Mouse (Mus musculus): ENCODE data around the gene Uox. TPM values are rescaled to one million over a fixed set of nuclear protein-coding genes. Genes with fewer than 3 reads are reported as not detected.

Uox gene
- polyA plus RNA-seq, 1 experiment = 0.11 TPM

DNA sequence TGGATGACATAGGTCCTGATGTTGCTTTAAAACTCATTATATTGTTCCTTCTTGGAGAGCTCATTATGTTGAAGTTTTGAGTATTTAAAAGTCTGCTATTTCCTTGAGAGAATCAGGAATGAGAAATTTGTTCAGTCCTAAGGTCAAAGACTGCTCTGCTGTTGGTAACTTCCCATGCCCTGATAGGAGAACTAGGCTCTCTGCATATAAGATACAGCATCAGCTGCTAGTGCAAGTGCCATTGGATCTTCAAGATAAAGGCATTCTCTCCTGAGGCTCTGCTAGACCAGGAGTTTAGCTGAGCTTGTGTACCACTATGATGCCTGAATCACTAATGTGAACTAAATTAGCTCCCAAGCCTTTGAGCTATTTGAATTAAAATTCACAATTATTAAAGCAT is 47.7 kb downstream of the Uox start:
- no peak for DNase-seq (ENCODE audit: low read depth, low spot score)

DNA sequence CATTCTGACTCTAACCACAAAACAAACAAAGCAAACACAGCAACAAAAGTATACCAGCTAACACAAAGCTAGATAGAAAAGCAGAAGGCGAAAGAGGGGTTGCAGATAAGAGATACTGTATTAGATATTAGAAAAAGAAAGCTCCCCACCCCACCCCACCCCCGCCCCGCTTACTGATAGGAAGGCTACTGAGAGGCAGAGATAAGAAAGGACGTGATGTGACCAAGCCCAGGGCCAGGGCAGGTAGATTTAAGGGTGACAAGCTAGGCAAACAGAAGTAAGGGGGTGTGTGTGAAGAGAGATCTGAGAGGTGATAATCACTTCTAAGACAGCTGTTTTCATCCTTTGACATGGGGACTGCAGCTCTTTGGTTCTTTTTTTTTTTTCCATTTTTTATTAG is 48.1 kb downstream of the Uox start:
- DNase-seq (ENCODE audit: low read depth, low spot score) = no peak
- WGBS = 72% methylated on average over 4 of the region's 4 CpGs

DNA sequence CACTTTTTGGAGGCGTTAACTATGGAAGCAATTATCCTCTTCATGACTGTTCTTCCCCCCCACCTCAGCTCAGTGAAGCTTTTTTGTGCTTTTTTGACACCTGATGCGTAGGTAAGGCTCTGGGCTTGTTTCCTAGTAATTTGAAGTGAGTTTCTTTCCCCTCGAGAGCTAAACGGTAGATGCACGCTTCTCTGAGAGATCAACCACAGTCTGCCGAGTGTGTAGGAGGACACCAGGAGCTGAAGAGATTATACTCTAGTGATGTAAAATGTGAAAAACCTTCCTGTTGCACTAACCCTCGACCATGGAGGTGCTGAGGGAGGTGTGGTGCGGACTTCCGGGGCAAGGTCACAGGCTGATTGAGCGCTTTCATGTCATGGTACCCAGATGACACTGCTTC is 49.9 kb downstream of the Uox start:
- 84% methylated on average over 10 of the region's 10 CpGs for WGBS
- DNase-seq (ENCODE audit: low read depth, low spot score) = no peak

DNA sequence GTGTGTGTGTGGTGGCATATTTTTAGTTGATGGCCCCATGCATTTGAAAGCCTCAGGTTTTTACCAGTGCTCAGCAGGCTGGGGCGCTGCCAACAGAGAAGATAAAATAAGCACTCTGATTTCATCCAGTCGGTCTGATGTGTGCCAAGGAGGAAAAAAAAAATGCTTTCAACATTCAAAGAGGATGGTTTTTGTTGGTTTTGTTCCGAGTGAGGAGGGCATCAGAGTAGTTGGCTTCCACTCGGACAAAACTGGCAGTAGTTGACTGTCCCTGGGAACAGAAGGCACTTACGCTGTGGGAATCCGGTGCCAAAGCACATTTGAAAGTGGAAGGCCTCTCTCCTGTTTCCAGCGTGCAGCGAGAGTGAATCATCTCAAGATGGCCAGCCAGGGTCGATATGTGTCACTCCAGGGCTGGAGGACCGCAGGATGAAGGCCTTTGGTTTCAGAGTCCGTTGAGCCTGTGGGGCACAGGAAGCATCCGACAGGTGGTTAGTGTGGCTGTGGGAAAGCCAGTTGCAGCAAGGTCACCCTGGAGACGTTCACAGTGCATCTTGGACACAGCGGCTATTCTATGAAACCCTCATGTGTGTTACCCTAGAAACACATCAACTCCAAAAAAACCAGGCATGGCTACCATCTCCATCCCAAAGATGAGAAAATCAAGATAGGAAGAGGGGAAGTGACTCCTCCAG is 50.5 kb downstream of the Uox start:
- DNase-seq (ENCODE audit: low read depth, low spot score) = no peak
- 84% methylated on average over 14 of the region's 14 CpGs for WGBS

DNA sequence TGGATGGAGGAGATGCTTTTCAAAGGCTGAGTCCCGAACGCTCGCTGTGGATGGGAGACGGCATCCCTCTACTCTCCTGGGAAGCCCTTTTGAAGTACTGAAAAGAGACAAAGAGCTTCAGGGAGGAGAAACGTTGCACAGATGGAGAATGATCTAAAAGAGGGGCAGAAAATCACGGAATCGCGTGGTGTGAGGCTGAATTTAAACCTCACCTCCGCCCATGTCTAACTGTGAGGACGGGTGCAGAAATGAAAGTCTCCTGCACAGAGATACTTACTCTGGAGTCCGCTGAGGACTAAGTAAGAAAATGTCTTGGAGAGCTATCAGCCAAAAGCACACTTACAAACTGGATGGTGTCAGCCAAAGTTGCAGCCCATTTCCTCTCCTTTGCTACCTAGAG is 51.7 kb downstream of the Uox start:
- 88% methylated on average over 11 of the region's 11 CpGs for WGBS
- DNase-seq (ENCODE audit: low read depth, low spot score) = no peak

DNA sequence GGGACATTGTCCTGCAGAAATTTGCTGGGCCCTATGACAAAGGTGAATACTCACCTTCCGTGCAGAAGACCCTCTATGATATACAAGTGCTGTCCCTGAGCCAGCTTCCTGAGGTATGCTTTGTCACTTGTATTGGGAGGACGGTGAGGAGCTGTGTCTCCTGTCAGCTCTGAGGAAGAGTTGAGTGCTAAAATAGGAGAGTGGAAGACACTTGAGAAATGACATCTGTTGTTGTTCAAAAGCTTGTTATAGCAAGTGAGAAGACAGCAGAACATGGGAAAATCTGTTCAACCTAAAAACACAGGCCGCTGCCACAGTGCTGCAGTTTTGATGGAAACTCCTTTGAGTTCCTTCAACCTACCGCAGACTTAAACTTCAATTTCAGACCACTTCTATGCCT is 55.5 kb downstream of the Uox start:
- 82% methylated on average over 4 of the region's 4 CpGs for WGBS

DNA sequence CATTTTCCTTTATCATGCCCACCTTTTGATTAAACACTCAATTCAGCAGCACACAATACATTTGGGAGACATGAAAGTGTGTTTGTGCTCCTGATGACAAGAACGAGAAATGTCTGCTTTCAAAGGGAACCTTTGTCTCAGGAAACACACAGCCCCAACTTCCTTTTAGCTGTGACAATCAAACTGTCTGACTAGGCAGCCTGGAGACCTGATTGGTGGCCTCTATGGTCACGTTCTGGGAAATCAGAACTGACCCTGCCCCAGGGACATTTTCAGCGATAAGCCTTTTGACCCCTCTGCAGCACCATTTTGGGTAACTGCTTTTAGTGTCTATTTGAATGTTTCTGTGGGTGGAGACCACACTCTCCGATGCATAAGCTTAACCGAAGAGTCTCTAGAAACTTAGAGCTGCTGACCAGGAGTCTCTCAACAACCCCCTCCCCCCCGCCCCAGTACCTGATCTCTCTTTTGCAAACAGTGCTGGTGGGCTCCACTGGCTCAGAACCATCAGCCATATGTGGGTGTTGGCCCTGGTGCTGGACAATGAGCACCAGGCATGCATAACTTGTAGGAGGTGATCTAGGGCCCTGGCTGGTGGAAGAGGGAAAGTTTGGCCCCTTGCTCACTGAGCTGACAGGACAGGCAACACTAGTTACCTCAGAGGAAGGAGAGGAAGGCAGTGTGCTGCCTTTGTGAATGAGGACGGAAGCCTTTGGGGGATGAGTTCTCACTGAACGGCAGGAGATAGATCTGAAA is 58.2 kb downstream of the Uox start:
- 73% methylated on average over 8 of the region's 8 CpGs for WGBS
- no peak for DNase-seq (ENCODE audit: low read depth, low spot score)

More for the DNA sequence above, 55.5 kb downstream of the Uox start:
- DNase-seq (ENCODE audit: low read depth, low spot score) = no peak

DNA sequence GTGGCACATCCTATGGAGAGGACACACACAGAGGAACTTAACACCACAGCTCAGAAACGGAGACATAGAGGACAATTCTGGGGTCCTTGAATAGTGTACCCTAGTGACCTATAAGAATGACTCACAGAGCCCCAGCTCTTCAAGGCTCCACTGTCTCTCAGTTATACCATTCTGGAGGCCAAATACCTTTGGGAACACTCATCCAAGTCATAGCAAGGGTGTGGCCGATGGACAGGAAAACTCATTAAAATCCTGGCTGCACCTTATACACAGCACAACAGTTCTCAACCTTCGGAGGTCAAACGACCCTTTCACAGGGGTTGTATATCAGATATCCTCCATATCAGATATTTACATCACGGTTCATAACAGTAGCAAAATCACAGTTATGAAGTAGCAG is 62.3 kb downstream of the Uox start:
- WGBS = 64% methylated on average over 5 of the region's 5 CpGs
- no peak for DNase-seq (ENCODE audit: low read depth, low spot score)

DNA sequence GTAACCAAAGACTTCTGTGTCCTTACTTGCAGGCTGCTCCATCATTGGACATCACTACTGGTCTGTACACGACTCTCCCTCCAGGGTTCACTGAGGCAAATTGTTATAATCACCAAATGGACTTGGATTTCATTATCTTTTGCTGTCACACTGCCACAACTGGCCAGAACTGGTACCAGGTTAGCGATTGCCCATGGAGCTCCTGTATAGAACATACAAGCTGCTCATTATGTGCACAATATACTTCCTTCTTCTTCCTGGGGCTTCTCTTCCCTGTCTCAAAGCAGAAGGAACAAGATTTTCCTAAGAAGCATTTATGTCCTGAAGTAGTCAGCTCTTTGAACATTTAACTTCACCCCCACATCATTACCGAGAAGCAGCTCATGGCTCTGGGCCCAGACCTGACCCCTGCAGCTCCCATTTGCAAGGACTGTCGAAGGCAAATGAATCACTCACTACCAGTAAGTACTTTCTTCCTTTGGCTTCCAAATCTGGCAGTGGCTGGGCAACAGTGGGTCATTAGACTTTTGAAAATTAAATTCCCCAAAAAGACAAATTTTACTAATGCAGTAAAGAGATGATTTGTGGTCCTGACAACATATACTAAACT is 71.7 kb downstream of the Uox start:
- DNase-seq (ENCODE audit: low read depth, low spot score) = no peak
- WGBS = 56% methylated on average over 4 of the region's 4 CpGs

DNA sequence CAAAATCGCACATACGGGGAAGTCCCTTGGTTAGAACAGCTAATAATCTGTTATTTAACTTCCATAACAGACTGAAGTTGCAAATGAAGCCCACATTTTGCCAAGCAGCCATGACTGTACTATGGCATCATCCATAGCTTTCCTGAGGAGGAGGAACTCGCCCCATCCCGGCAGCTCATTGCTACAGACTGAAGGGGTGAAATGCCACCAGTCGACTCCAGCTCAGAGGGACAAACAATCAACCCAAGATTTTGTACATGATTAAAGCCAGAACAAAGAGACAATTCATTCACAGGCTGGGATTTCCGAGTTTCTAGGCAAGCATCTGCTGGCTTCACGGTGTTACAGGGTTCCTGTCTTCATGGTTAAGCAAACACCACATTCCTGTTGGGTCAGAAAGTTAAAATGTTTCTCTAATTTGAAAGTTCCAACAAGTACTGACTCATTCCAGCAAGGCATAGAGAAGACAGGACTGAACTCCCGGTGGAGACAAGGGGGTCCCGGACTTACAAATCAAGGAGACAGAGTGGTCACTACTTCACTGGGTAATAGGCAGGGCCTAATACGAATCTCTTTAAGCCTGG is 79.2 kb downstream of the Uox start:
- WGBS = 61% methylated on average over 10 of the region's 10 CpGs

DNA sequence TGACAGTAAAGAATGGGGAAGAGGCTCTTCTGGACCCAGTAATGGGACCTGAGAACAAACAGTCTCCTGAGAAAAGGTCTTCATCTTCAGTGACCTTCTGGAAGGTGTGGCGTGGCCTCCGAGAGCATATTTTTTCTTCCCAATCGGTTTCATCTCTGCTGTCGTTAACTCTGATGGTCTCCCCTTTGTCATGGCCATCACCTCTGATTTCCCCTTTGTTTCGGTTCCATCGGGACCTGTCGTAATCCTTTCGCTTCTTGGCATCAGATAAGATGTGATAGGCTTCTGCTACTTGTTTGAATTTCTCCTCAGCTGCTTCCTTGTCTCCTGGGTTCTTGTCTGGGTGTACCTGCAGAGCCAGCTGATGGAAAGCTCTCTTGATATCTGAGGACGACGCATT is 80.5 kb downstream of the Uox start:
- WGBS = 83% methylated on average over 10 of the region's 10 CpGs
- no peak for DNase-seq (ENCODE audit: low read depth, low spot score)

More for the DNA sequence above, 79.2 kb downstream of the Uox start:
- DNase-seq (ENCODE audit: low read depth, low spot score) = no peak

DNA sequence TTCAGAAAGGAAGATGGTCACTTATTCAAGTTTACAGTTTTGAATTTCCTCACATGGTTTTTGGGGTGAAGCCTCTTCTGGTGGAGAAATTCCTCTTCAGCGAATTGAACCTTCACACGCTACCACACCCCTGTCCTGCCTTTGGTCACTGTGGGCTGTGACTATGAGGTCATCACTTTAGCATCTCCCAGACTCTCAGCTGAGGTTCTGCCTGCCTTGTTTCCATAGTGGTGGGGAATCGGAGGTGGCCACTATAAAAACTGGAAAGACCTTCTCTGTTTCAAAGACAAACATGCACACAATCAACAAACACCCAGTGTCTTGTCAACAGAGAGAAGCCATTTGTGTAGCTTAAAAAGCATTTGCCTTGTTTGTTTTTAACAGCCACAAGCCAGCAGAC is 81.0 kb downstream of the Uox start, which contains the start of gene 4930503B20Rik:
4930503B20Rik (minus strand) TSS at position 101 of the 400 bp plus-strand sequence.
- WGBS = 71% methylated on average over 3 of the region's 3 CpGs
- no peak for DNase-seq (ENCODE audit: low read depth, low spot score)

DNA sequence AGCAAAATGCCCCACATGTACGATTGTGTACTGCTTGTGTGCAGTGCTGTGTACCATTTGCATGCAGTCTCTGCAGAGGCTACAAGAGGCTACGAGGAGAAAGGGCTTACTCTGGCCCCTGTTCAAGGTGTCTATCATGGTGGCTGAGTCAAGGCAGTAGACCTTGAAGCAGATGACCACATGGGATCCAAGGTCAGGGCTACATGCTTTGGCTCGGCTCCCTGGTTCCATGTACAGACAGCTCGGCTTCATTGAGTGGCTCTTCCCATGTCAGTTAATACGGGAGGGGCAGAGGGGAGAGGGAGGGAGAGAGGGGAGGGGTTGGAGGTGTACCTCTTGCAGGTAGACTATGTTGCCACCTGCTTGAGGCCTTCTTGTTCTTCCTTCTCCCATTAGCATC is 82.2 kb downstream of the Uox start:
- DNase-seq (ENCODE audit: low read depth, low spot score) = no peak
- WGBS = 92% methylated on average over 5 of the region's 5 CpGs

DNA sequence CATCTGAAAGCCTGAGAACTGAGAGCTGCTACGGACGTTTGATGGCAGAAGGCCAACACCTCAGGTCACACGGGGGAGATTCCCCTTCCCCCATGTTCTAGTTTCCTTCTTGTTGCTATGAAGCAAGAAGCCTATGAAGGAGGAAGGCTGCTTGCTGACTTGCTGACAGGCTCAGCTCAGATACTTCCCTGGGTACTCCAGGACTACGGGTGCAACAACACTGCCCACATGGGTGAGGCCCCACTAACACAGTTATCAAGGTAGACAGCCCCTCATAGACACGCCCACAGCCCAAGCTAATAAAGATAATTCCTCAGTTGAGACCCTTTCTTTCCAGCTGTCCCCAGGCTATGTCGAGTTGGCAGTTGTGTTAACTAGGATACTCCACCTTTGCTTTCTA is 83.5 kb downstream of the Uox start:
- WGBS = 57% methylated on average over 6 of the region's 6 CpGs
- DNase-seq (ENCODE audit: low read depth, low spot score) = no peak

DNA sequence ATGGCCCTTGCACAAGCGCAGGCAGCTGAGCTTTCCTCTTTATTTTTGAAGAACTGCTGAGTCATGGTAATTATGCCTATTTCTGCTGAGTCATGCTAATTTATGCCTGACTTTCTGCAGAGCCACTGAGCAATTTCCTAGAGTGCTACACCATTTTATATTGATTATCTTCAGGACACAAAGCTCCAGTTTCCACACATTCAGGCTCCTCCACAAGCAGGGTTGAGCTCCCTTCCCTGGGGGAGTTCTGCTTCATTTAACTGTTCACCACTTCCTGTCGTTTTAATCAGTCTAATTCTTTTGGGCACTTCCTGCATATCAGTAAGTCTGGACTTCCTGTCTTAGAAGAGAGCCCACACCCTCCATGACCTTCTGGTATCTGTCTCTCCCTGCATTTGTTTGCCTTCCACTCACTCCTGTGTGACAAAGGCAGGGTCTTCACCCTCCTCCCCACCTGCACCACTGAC is 84.9 kb downstream of the Uox start:
- DNase-seq (ENCODE audit: low read depth, low spot score) = no peak
- WGBS = 54% methylated on average over 2 of the region's 2 CpGs

DNA sequence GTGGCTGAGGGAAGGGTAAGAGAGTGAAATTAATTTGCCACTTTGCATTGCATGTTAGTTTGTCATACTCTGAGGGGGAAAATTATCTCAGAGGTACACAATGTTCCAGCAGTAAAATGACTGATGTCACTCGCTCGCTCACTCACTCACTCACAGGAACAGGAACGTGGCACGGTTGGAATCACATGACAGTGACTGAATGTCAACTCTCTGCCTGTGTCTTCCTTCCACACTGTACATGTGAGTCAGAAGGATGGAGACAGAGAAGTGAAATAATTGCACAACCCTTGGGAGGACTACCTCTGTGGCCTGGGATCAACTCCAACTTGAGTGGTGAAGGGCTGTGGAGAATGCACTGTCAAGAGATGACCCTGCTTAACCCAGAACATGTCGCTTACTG is 87.2 kb downstream of the Uox start:
- 81% methylated on average over 5 of the region's 5 CpGs for WGBS
- no peak for DNase-seq (ENCODE audit: low read depth, low spot score)

DNA sequence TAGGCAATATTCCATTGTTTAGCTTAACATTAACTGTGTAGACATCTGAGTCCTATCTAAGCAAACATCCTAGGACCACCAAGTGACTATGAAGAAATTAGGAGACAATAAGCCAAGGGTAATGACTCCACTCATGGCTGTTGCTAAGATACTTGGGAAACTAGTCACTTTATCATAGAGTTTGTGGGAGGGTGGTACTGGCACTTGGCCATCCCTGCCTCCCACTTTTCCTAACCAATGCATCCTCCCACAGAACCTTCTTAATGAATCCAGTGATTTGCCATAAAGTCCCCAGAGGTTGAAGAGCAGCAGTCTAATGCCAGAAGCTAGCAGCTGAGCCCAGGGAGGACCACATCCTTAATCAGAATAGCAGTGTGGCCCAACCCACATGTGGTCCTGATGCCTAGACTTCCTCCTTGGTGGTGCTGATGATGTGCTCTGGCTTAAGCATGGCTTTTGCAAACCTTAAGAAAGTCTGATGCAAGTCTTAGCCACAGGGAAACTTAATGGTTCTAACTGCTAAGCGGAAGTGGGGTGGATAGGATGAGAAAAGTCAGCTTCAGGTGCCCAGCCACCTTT is 87.9 kb downstream of the Uox start:
- WGBS = 97% methylated on average over 1 of the region's 1 CpGs
- no peak for DNase-seq (ENCODE audit: low read depth, low spot score)

DNA sequence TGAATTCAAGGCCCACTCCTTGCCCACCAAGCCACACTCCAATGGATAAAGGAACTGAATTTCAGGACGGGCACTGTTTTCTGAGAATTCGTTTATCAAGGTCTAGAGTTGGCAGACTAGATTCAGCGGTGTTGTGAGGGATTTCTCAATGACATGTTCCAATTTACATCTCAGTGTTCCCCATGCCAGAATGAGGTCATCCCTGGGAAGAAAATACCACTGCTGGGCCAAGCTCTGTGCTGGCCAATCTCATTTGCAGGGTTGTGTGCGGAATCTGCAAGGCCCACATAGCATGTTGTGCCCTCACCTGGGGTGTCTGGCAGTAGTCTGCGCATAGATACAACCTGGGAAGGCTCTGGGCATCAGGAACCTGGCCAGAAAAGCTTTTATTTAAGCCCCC is 89.1 kb downstream of the Uox start:
- DNase-seq (ENCODE audit: low read depth, low spot score) = no peak
- WGBS = 88% methylated on average over 5 of the region's 5 CpGs

DNA sequence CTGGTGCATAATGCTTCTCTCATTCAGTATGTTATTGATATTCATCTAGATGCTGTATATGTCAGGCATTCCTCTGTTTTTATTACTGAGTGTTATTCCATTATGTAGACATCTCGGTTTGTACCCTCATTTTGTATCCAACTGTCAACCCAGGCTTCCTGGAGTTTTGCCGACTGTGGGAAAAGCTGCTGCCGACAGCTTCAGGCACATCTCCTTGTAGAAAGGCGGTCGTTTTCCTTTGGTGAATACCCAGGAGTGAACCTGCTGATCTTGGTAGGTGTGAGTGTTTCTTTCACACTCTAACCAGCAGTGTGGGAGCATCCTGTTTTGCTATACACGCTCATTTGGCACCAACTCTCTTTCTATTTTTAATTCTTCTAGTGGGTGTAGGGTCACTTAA is 90.8 kb downstream of the Uox start:
- DNase-seq (ENCODE audit: low read depth, low spot score) = no peak
- 75% methylated on average over 6 of the region's 6 CpGs for WGBS

DNA sequence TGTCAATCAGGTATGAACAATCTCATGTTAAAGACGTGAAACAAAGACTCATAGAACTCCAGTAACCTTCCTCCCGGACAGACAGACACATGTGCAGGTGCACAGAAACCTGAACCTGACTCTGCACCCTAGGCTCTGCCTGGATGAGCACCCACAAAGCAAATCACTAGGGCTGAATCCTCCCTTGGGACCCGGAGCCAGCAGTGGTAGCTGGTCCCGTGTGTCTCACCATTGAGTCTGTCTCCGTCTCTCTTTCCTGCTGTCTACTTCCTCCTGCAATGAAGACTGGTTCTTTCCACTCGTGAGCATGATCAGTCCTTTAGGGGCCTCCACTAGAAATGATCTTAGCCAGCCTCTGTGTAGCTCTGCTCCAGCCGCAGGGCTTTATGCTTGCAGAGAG is 91.7 kb downstream of the Uox start:
- 77% methylated on average over 7 of the region's 7 CpGs for WGBS
- no peak for DNase-seq (ENCODE audit: low read depth, low spot score)
